9 mouse cellular contexts compared by ENCODE assay signal in genomic region chr9:43757972-43758965, GRCm38 (mm10). TPM values are rescaled to one million over a fixed set of nuclear protein-coding genes. Genes with fewer than 3 reads are reported as not detected.
DNase-seq lines count a peak whose midpoint lies in the region; ATAC-seq and TF ChIP-seq lines count a peak whose summit lies in the region.
"Had no signal": no experiment of that assay in that cellular context is flagged by ENCODE, and none has a peak within 500 bp of the region (broad histone marks: within the 10 kb centered on the region; RNA-seq: fewer than 3 reads in every experiment).

No protein-coding gene starts in this region.

- intact Hi-C loops in gastrocnemius, adult 2 months (cut with DNase I) = no loop called here

- ATAC-seq in megakaryocyte progenitor cell, adult 5-6 weeks (replicated peaks; ENCODE audit: poor library complexity) = no peak

- no peak overlapping the region for H3K27ac ChIP-seq in gastrocnemius, adult 2 months

- TF ChIP-seq CTCF in gastrocnemius, adult 2 months (IDR thresholded peaks at IDR 0.05) = no peak

- peak; percentile 38 for DNase-seq in gastrocnemius, adult 2 months
- DNase-seq in gastrocnemius, adult 18-20 months (ENCODE audit: low spot score) = no peak
- peak; percentile 53 for DNase-seq in urinary bladder, postnatal 14 days (ENCODE audit: low spot score)
- no peak for DNase-seq in urinary bladder, postnatal 25 days (ENCODE audit: low spot score)
- peak; percentile 40 to 57 for DNase-seq in kidney, postnatal 4 days
- DNase-seq in thymus, adult 18-20 months = no peak
- DNase-seq in c-Kit-positive CD71-positive TER-119-positive erythroid progenitor cells, embryonic 14.5 days (ENCODE audit: low spot score) = no peak
- DNase-seq: right cerebral cortex, postnatal 25 days had no signal

- no peak overlapping the region for H3K4me3 ChIP-seq in gastrocnemius, adult 2 months

RNA-seq across cellular contexts. Expression of gene Nectin1, which starts 14.5 kb away (rescaled TPM):
- total RNA-seq in gastrocnemius, adult 2 months (2021) = 1 to 10 TPM; 1.2 to 2.9 TPM
- total RNA-seq in gastrocnemius, adult 18-20 months (2021) = 1 to 10 TPM; 1.9 to 3.4 TPM
- total RNA-seq in megakaryocyte progenitor cell, adult 5-6 weeks (2015) = 1.7 and 2.0 TPM in 2 replicates
- 0.08 and 0.54 TPM in 2 replicates for total RNA-seq in megakaryocyte progenitor cell, adult 5-6 weeks (2017)

Comparison
In these comparisons a context has a peak if more than half of its experiments do, and no peak if none do; other contexts are left out.
1. DNase-seq: peak in gastrocnemius, adult 2 months (single experiment), urinary bladder, postnatal 14 days (single experiment) and kidney, postnatal 4 days (2 of 2); none in gastrocnemius, adult 18-20 months (single experiment), urinary bladder, postnatal 25 days (single experiment), thymus, adult 18-20 months (0 of 2) and c-Kit-positive CD71-positive TER-119-positive erythroid progenitor cells, embryonic 14.5 days (single experiment).